Mouse (Mus musculus) liver, postnatal 0 days (tissue): Measurements from ENCODE around the gene Gm5089. TPM values are rescaled to one million over a fixed set of nuclear protein-coding genes. Genes with fewer than 3 reads are reported as not detected.

Experiments used
- ATAC-seq: fragments of 200-750 bp; cut with Nextera tagmentation; 2 replicates; pipeline ENCODE4 v1.8.0; 2017; ENCODE audit warnings: mild to moderate bottlenecking, moderate library complexity
- DNase-seq: peaks from one replicate; pipeline ENCODE4 v3.0.0-alpha.2; 2016
- H3K27ac ChIP-seq: fragments of 300-500 bp; sonication (generic); 2 replicates; pipeline ENCODE4 v1.5.1; 2014; ENCODE audit warnings: antibody characterized with exemption, moderate library complexity, mild to moderate bottlenecking, low read depth
- H3K27me3 ChIP-seq: fragments of 300-500 bp; sonication (generic); 2 replicates; pipeline ENCODE4 v1.6.1; 2014; ENCODE audit warnings: low read length, control low read depth, mixed read lengths; ENCODE audit not compliant: insufficient read depth
- H3K36me3 ChIP-seq: fragments of 300-500 bp; sonication (generic); replicated peaks from 2 replicates; pipeline ENCODE4 v1.6.1; 2014; ENCODE audit warnings: mild to moderate bottlenecking, control low read depth, low read length, moderate library complexity, mixed read lengths; ENCODE audit not compliant: insufficient read depth
- H3K4me1 ChIP-seq: fragments of 300-500 bp; sonication (generic); 2 replicates; pipeline ENCODE4 v1.6.1; 2014; ENCODE audit warnings: antibody characterized with exemption, mild to moderate bottlenecking, control low read depth; ENCODE audit not compliant: insufficient read depth
- H3K4me2 ChIP-seq: fragments of 300-500 bp; sonication (generic); 2 replicates; pipeline ENCODE4 v1.6.1; 2014; ENCODE audit warnings: low read depth, mild to moderate bottlenecking, low read length, moderate library complexity, mixed read lengths
- H3K4me3 ChIP-seq: fragments of 300-500 bp; sonication (generic); 2 replicates; pipeline ENCODE4 v1.5.1; 2014; ENCODE audit warnings: low read depth, low read length
- H3K9ac ChIP-seq: fragments of 300-500 bp; sonication (generic); replicated peaks from 2 replicates; pipeline ENCODE4 v1.6.1; 2014; ENCODE audit warnings: mild to moderate bottlenecking, moderate library complexity
- H3K9me3 ChIP-seq: fragments of 300-500 bp; sonication (generic); 2 replicates; pipeline ENCODE4 v1.6.1; 2016; ENCODE audit warnings: mild to moderate bottlenecking, control low read depth, low read length, mixed read lengths
- CTCF ChIP-seq: sonication (generic); IDR thresholded peaks from 2 replicates; pipeline ENCODE4 v1.5.1; 2016; ENCODE audit warnings: antibody characterized with exemption, low read depth
- EP300 ChIP-seq: IDR thresholded peaks from 2 replicates; pipeline ENCODE4 v1.6.1; 2016; ENCODE audit warnings: antibody characterized with exemption, low read depth, mild to moderate bottlenecking
- WGBS: fragments of 180-500 bp; shearing (Covaris S2); extraction: QIAGEN DNeasy Blood & Tissue Kit; methylation state at CpG from one replicate; pipeline ENCODE4 v1.1.7; 2014; ENCODE audit not compliant: insufficient replicate concordance; 5-methylcytosine and 5-hydroxymethylcytosine counted together
- polyA plus RNA-seq: library from polyadenylated mRNA; unstranded; fragments of >200 nt; fragmentation: Nextera tagmentation; extraction: Ambion mirVana; gene quantifications from 2 replicates; pipeline ENCODE4 v1.2.1, GENCODE M21; 2015

Gene Gm5089
- polyA plus RNA-seq, 1 experiment from 2014 or later, result not detected

- Histone ChIP-seq H3K4me3 (no peak overlapping the region), H3K4me2 (no peak overlapping the region), H3K27ac (no peak overlapping the region), H3K27me3 (no peaks in the 10 kb centered on the region), H3K9ac (no peak overlapping the region), H3K4me1 (no peaks in the 10 kb centered on the region), H3K9me3 (no peaks in the 10 kb centered on the region), H3K36me3 (no peaks in the 10 kb centered on the region)
- 52% methylated on average over 3 of the region's 3 CpGs for WGBS
- DNase-seq (no peak), ATAC-seq (no peak)
- no peak for TF ChIP-seq EP300
- TF ChIP-seq CTCF, result no peak
Measured at GRCm38 (mm10) chr14:122432558-122432957, 18.4 kb downstream of the Gm5089 start.

GRCm38 (mm10) chr14:122427654-122428053 is 23.3 kb downstream of the Gm5089 start:
- H3K4me2 ChIP-seq, result no peak overlapping the region
- TF ChIP-seq CTCF (no peak), EP300 (no peak)
- DNase-seq, result no peak
- H3K27me3 ChIP-seq, result no peaks in the 10 kb centered on the region
- no peaks in the 10 kb centered on the region for H3K4me1 ChIP-seq
- no peaks in the 10 kb centered on the region for H3K9me3 ChIP-seq
- no peak for ATAC-seq
- no peaks in the 10 kb centered on the region for H3K36me3 ChIP-seq
- H3K4me3 ChIP-seq, result no peak overlapping the region
- H3K27ac ChIP-seq, result no peak overlapping the region
- 72% methylated on average over 3 of the region's 3 CpGs for WGBS
- no peak overlapping the region for H3K9ac ChIP-seq

GRCm38 (mm10) chr14:122427204-122427560 is 23.7 kb downstream of the Gm5089 start:
- no peak overlapping the region for H3K4me3 ChIP-seq
- H3K27me3 ChIP-seq, result no peaks in the 10 kb centered on the region
- TF ChIP-seq EP300 (no peak), CTCF (no peak)
- ATAC-seq, result no peak
- no peaks in the 10 kb centered on the region for H3K4me1 ChIP-seq
- no peaks in the 10 kb centered on the region for H3K36me3 ChIP-seq
- DNase-seq, result no peak
- H3K9ac ChIP-seq, result no peak overlapping the region
- 72% methylated on average over 8 of the region's 8 CpGs for WGBS
- no peak overlapping the region for H3K27ac ChIP-seq
- H3K4me2 ChIP-seq, result no peak overlapping the region
- H3K9me3 ChIP-seq, result no peaks in the 10 kb centered on the region

- Histone ChIP-seq H3K9ac (no peak overlapping the region), H3K4me1 (no peaks in the 10 kb centered on the region), H3K4me3 (no peak overlapping the region), H3K27me3 (no peaks in the 10 kb centered on the region), H3K27ac (no peak overlapping the region), H3K4me2 (no peak overlapping the region), H3K36me3 (no peaks in the 10 kb centered on the region), H3K9me3 (no peaks in the 10 kb centered on the region)
- TF ChIP-seq EP300 (no peak), CTCF (no peak)
- 50% methylated on average over 10 of the region's 10 CpGs for WGBS
- no peak for ATAC-seq
- no peak for DNase-seq
Measured at GRCm38 (mm10) chr14:122426529-122427203, 24.2 kb downstream of the Gm5089 start.

- no peak overlapping the region for H3K9ac ChIP-seq
- TF ChIP-seq CTCF (no peak), EP300 (no peak)
- 94% methylated on average over 3 of the region's 3 CpGs for WGBS
- H3K36me3 ChIP-seq, result no peaks in the 10 kb centered on the region
- H3K27ac ChIP-seq, result no peak overlapping the region
- no peaks in the 10 kb centered on the region for H3K4me1 ChIP-seq
- ATAC-seq, result no peak
- no peak overlapping the region for H3K4me3 ChIP-seq
- H3K9me3 ChIP-seq, result no peaks in the 10 kb centered on the region
- no peak for DNase-seq
- H3K4me2 ChIP-seq, result no peak overlapping the region
- no peaks in the 10 kb centered on the region for H3K27me3 ChIP-seq
Measured at GRCm38 (mm10) chr14:122424441-122424840, 26.5 kb downstream of the Gm5089 start.

- TF ChIP-seq CTCF, result no peak
- TF ChIP-seq EP300, result no peak
- H3K4me2 ChIP-seq, result no peak overlapping the region
Measured at GRCm38 (mm10) chr14:122416166-122416771, 34.6 kb downstream of the Gm5089 start.

More at GRCm38 (mm10) chr14:122416166-122416771, 34.6 kb downstream of the Gm5089 start:
- Histone ChIP-seq H3K4me1 (no peaks in the 10 kb centered on the region), H3K36me3 (no peaks in the 10 kb centered on the region), H3K4me3 (no peak overlapping the region), H3K9me3 (no peaks in the 10 kb centered on the region), H3K27me3 (no peaks in the 10 kb centered on the region), H3K9ac (no peak overlapping the region), H3K27ac (no peak overlapping the region)
- 46% methylated on average over 4 of the region's 4 CpGs for WGBS
- DNase-seq (no peak), ATAC-seq (no peak)
